Mouse (Mus musculus) frontal cortex, adult (tissue): ENCODE data around the gene Diras1.

Source experiments
- ATAC-seq: cut with Nextera tagmentation; 2 replicates; pipeline ENCODE4 v1.9.2; 2017; ENCODE audit warnings: mild to moderate bottlenecking, moderate library complexity, mixed read lengths; ENCODE audit not compliant: low TSS enrichment

The Diras1 gene

GRCm38 (mm10) chr10:81028219-81028618 is 2.8 kb upstream of the Diras1 start:
- ATAC-seq: no peak

- ATAC-seq: peak; percentile 55
Measured at GRCm38 (mm10) chr10:81027331-81027730, 1.9 kb upstream of the Diras1 start.

GRCm38 (mm10) chr10:81026857-81027256 is 1.4 kb upstream of the Diras1 start:
- no peak for ATAC-seq

- ATAC-seq: no peak
Measured at GRCm38 (mm10) chr10:81025047-81025621, 328 bp downstream of the Diras1 start.

GRCm38 (mm10) chr10:81024346-81024937 is 1.0 kb downstream of the Diras1 start:
- no peak for ATAC-seq

GRCm38 (mm10) chr10:81022744-81023143 is 2.7 kb downstream of the Diras1 start:
- ATAC-seq: no peak

GRCm38 (mm10) chr10:81021547-81022110 is 3.8 kb downstream of the Diras1 start:
- peak; percentile 20; the same call in 1 of the 2 replicates for ATAC-seq

- ATAC-seq: peak; percentile 51
Measured at GRCm38 (mm10) chr10:81020207-81020606, 5.3 kb downstream of the Diras1 start.

GRCm38 (mm10) chr10:81019687-81020086 is 5.8 kb downstream of the Diras1 start:
- no peak for ATAC-seq

- no peak for ATAC-seq
Measured at GRCm38 (mm10) chr10:81018326-81018725, 7.1 kb downstream of the Diras1 start.

GRCm38 (mm10) chr10:81016645-81017044 is 8.8 kb downstream of the Diras1 start:
- ATAC-seq: no peak

GRCm38 (mm10) chr10:81015666-81016065 is 9.8 kb downstream of the Diras1 start:
- ATAC-seq: no peak

GRCm38 (mm10) chr10:81014393-81015384 is 10.8 kb downstream of the Diras1 start, which contains the start of gene Gng7:
Gene Gng7, minus strand, starts transcription at chr10:81014945.
- ATAC-seq: peak; percentile 92

GRCm38 (mm10) chr10:81010851-81011250 is 14.6 kb downstream of the Diras1 start:
- no peak for ATAC-seq

- ATAC-seq: no peak
Measured at GRCm38 (mm10) chr10:81007240-81007639, 18.2 kb downstream of the Diras1 start.

GRCm38 (mm10) chr10:81006005-81006677 is 19.3 kb downstream of the Diras1 start:
- ATAC-seq: peak; percentile 84

- peak; percentile 16; the same call in 1 of the 2 replicates for ATAC-seq
Measured at GRCm38 (mm10) chr10:81001161-81001560, 24.3 kb downstream of the Diras1 start.

GRCm38 (mm10) chr10:81000197-81001062 is 25.0 kb downstream of the Diras1 start:
- no peak for ATAC-seq

- peak; percentile 53 for ATAC-seq
Measured at GRCm38 (mm10) chr10:80999362-81000196, 25.9 kb downstream of the Diras1 start.
